Mouse (Mus musculus) WW6 (cell line): Measurements from ENCODE around the gene Olfr183.
"Not testable (repeated sequence)": the region's sequence is repeated elsewhere in the genome, so short reads cannot be mapped to it uniquely, and the experiment has no call there.

Experiments used
- DNase-seq: peaks from one replicate; pipeline ENCODE4 v3.0.0-alpha.2; 2013; ENCODE audit warnings: low read depth, low spot score

Olfr183 gene

DNA sequence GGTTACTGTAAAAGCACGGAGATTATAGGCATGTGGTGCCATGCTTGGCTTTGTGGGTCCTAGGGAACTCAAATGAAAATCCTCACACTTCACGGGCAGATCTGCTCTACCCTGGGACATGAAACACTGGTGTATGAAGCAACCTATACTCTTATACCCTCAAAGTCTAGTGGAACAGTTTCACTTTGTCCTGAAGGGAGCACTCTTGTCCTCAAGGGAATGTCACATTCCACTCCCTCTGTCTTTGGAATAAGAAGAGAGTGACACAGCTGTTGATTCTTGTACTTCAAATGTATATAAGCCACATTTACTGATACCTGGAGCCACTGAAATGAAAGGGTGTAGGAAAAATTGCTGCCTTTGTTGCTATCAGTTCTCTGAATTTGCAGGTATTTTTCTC is at the start of gene Olfr183:
Olfr183 (plus strand) TSS at position 301 of the 400 bp plus-strand sequence.
- no peak for DNase-seq

DNA sequence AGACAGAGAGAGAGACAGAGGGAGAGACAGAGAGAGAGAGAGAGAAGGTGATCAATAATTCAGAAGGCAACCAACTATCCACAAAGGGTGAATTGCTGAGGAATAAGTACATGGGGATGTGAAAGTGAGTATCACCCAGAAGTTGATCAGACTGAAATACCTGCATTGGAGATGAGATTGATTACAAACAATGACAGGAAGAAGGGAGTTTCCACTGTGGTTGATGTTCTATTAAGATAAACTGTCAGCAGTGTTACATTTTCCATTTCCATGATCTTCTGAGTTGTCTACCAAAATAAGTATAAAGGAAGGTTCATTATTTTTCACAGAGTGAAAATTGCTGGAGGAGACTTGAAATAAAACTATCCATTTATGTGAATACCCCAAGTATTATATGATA is 12.0 kb downstream of the Olfr183 start:
- DNase-seq = no peak

DNA sequence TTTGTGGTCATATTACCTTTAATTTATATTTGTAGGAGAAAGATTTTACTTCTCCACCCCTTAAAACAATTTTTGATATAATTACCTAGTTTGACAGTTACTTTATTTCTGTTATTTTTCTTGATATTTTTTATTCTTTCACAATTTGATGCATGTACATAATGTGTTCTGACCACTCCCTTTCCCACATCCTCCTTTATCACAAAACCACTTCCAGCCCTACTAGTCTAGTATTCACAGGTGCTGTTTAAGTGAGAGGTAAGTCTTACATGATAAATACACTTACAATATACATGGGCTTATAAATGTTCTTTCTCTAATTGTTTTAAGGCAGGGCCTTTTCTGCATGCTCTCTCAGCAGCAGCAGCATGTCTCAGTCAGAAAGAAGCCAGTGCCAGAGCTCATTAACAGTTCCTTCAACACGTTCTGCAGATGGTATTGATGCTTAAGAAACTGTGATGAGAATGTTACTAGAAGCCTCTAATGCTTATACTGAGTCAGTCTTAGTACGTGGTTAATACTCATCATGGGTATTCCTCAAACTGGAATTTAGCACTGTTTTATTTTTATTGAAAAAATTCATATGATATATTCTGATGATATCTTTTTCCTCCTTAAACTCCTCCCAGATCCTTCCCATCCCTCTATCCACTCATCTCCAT is 18.3 kb downstream of the Olfr183 start:
- DNase-seq = no peak

DNA sequence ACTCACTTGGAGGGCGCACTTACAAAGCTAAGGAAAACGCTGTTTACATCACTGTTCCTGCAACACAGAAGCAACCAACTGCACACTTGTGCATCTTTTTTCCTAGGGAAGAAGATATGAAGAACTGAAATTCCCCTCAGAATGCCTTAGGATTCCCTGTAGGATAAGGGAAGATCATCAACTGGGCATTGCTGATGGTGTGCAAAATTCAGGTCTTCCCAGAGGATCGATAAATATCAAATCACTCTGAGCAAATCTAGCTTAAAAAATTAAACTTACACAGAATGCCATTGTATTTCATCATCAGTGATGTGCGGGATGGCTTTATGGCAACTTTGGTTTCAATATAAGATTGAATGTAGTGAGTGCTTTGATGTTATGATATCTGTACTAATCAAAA is 35.0 kb downstream of the Olfr183 start, which contains the start of gene Olfr186:
Olfr186 (minus strand) TSS at position 101 of the 400 bp plus-strand sequence.
- DNase-seq = no peak

DNA sequence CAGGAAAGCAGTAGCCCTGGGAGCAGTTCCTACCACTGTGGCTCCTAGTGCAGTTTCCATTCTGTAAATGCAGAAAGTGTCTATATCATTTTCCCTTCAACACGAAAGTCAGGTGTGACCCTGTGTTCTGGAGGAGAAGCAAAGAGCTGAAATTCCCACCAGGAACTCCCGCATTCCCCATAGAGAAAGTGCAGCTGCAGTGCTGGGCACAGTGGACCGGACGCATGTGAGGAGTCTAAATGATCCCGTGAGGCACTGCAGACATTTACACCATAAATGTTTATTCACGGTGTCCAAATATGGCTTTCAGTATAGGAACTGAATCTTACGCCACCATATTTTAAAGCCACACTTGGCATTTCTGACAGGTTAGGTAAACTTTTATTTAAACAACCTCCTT is 44.6 kb downstream of the Olfr183 start, which contains the start of gene Olfr187:
Olfr187 (minus strand) TSS at position 58 of the 400 bp plus-strand sequence.
- DNase-seq = no peak

DNA sequence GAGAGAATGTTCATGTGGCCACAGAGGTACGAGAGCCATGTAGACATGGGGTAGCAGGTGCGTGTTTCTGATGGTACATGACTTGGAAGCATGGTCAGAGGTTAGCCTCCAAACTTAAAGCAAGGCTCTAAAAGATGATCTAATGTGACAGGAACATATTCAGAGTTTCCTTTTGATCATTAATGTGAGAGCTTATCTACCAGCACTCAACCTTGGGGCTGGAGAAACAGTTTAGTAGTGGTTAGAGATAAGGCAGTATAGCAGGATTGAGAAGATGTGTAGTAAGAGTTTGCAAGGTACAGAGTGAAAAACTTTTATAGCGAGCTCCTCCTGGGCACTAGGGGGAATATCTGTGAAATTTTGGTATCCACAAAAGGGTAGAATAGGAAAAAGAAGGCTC is 50.7 kb downstream of the Olfr183 start:
- no peak for DNase-seq

DNA sequence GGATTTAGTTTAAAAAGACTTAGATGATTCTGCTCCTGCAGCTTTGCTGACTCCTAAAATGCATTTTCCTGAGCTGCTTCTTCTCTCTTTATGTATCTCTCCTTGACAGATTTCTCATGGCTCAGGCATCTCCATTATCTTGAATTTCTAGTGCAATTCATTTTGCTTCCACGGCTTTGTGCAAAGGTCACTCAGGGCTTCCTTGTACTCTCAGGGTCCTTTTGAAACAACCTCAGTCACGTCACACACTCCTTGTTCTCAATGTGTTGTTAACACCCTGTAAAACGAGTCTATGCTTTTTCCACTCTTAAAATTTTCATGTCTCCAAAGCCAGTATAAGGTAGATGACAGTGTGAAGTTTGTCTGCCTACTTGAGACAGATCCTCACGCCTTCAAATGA is 52.4 kb downstream of the Olfr183 start:
- DNase-seq = no peak

DNA sequence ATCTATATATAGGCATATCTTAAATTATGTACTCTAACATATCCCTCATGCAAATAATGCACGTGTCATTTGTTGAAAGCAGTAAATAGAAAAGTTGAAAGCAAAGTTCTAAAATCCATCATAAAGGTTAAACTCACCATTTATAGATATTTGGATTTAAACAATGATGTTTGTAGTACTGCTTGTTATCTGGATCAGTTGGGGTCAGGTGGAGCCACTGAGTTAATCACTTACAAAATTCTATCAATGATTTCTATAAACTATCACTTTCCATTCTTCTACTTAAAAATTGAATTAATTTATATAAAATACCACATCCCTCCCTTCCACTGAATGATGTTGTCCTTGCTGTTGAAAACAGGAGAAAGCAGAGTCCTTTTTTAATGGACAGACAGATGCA is 53.7 kb downstream of the Olfr183 start:
- DNase-seq = no peak

DNA sequence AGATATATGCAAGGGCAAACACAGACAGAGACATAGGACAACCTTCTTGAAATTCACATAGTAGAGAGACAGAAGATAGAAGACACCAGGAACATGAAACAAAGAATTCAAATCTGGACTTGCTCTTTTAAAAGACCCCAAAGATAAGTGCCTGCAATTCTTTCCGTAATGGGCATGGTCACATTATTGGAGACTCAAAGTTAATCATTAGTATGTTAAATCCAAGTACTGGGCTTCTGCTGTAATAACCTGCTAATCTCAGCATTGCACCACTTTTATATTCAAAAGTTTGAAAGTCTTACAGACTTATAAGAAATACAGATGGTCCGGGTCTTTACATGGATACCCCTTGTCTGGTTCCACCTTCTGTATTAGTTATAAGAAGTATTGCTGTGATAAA is 54.1 kb downstream of the Olfr183 start:
- not testable (repeated sequence) for DNase-seq
